Mouse (Mus musculus) spleen, adult 2 months (tissue): ENCODE measurements around the gene Adcyap1r1. TPM values are rescaled to one million over a fixed set of nuclear protein-coding genes. Genes with fewer than 3 reads are reported as not detected.

ENCODE experiments used
- DNase-seq, 2 experiments: peaks; one replicate each; pipeline versions ENCODE4 v3.0.0 to v3.0.0-alpha.2; 2012 to 2021; ENCODE audit warnings: low spot score in 2 of 2, low read depth in 1 of 2
- H3K27ac ChIP-seq: fragments of 200-500 bp; 2 replicates; pipeline ENCODE4 v1.5.1; 2012; ENCODE audit warnings: low read length, inconsistent platforms; ENCODE audit not compliant: insufficient read depth
- H3K27me3 ChIP-seq: fragments of 200-500 bp; 2 replicates; pipeline ENCODE4 v1.6.1; 2012; ENCODE audit warnings: mild to moderate bottlenecking, moderate library complexity, low read length, inconsistent platforms; ENCODE audit not compliant: control insufficient read depth, insufficient read depth
- H3K36me3 ChIP-seq: fragments of 200-500 bp; 2 replicates; pipeline ENCODE4 v1.6.1; 2012; ENCODE audit warnings: mild to moderate bottlenecking, low read length, inconsistent platforms; ENCODE audit not compliant: control insufficient read depth, insufficient read depth
- H3K4me1 ChIP-seq: fragments of 200-500 bp; 2 replicates; pipeline ENCODE4 v1.6.1; 2011; ENCODE audit warnings: inconsistent platforms; ENCODE audit not compliant: control insufficient read depth, insufficient read depth, insufficient read length
- H3K4me3 ChIP-seq: fragments of 200-500 bp; 2 replicates; pipeline ENCODE4 v1.5.1; 2011; ENCODE audit warnings: mild to moderate bottlenecking, inconsistent platforms; ENCODE audit not compliant: insufficient read depth, insufficient read length; ENCODE audit errors: extremely low read depth
- CTCF ChIP-seq: fragments of 200-500 bp; IDR thresholded peaks from 2 replicates; pipeline ENCODE4 v1.5.1; 2011; ENCODE audit warnings: mild to moderate bottlenecking, inconsistent platforms; ENCODE audit not compliant: insufficient read depth, insufficient read length, insufficient replicate concordance; ENCODE audit errors: extremely low read depth
- POLR2A ChIP-seq: fragments of 200-500 bp; IDR thresholded peaks from 2 replicates; pipeline ENCODE4 v1.6.1; 2011; ENCODE audit warnings: low read depth, low read length, inconsistent platforms
- WGBS: fragments of 180-500 bp; shearing (Covaris S2); methylation state at CpG from one replicate; pipeline ENCODE4 v1.1.7; 2018; 5-methylcytosine and 5-hydroxymethylcytosine counted together
- polyA plus RNA-seq: library from polyadenylated mRNA; depleted of rRNA; stranded (reverse); fragments of >200 nt; gene quantifications from 2 replicates; pipeline ENCODE4 v1.2.3, GENCODE M21; 2012

The Adcyap1r1 gene
- polyA plus RNA-seq, 1 experiment, result 0.06 TPM

DNA sequence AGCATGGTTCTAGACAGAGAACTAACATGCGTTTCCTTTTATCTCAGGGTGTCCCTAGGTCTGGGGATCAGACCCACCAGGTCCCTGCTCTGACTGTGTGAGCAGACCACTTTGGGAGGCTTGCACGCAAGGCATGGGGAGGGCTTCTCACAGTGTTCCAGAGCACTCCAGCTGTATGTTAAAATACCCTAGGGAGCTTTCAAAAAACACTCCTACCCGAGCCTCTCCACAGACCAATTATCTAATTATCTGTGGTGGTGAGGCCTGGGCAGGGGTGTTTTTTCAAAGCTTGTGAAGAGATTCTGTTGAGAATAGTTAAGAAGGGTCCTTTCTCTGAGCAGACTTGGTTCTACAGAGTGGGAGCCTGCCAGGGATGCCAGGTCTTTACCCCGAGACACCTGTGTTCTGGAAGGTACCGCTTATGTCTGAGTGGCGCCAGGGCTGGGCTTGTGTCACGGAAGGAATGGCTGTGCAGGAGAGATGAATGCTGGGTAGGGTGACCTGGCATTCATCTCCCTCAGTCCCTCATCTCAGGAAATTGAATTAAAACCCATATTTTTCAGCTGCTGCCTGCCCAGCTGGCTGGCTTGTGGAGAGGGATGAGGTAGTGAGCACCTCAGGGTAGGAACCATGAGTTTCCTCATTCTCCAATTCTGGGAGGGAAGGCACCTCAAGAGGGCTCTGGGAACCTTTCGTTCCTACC is 2.7 kb upstream of the Adcyap1r1 start:
- TF ChIP-seq POLR2A (no peak), CTCF (no peak)
- no peaks in the 10 kb centered on the region for H3K27me3 ChIP-seq
- no peak overlapping the region for H3K27ac ChIP-seq
- no peaks in the 10 kb centered on the region for H3K36me3 ChIP-seq
- DNase-seq, result no peak
- no peaks in the 10 kb centered on the region for H3K4me1 ChIP-seq
- no peak overlapping the region for H3K4me3 ChIP-seq
- WGBS, result 77% methylated on average over 8 of the region's 8 CpGs

DNA sequence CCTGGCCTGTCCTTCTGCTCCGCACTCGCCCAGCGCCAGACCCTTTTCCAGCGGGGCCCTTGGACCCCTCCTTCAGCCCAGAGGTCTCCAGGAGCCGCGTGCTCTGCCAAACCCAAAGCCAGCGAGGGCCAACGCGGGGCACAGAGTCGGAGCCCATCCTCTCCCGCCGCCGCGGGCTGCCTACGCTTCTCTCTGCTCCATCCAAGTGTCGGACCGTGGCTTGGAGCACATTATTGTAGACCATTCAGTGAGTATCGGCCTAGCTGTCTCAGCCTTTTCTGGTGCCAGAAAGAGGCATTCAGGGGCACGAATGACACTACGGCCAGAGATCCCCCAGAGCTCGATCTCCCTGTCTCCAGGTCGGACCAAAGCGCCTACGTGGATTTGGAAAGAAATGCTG is 603 bp downstream of the Adcyap1r1 start:
- no peak for DNase-seq
- Histone ChIP-seq H3K4me1 (no peaks in the 10 kb centered on the region), H3K27me3 (no peaks in the 10 kb centered on the region), H3K4me3 (no peak overlapping the region), H3K36me3 (no peaks in the 10 kb centered on the region), H3K27ac (no peak overlapping the region)
- TF ChIP-seq CTCF, result no peak
- 5% methylated on average over 24 of the region's 24 CpGs for WGBS

DNA sequence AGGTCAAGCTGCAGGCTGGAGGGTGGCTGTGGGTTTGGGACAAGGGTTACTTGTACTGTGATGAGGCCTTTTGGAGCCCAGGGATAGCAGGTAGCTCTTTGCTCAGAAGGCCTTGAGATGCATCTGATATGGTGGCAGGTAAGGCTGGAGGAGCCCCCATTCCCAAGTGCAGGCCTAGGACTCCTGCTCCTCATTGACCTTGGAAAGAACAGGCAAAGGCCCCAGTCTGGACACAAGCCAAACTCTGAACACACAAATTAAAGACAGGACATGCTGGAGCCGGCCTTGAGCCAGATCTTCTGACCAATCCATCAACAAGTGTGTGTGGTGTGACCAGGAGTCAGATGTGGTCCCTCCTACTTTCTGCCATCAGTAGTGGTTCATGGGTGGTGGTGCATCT is 1.8 kb downstream of the Adcyap1r1 start:
- no peak overlapping the region for H3K4me3 ChIP-seq
- WGBS, result 54% methylated on average over 1 of the region's 1 CpGs

GRCm38 (mm10) chr6:55455641-55456040 is 3.9 kb downstream of the Adcyap1r1 start:
- TF ChIP-seq CTCF, result no peak
- TF ChIP-seq POLR2A, result no peak
- WGBS, result 78% methylated on average over 5 of the region's 5 CpGs
- Histone ChIP-seq H3K4me3 (no peak overlapping the region), H3K36me3 (no peaks in the 10 kb centered on the region), H3K27ac (no peak overlapping the region), H3K4me1 (no peaks in the 10 kb centered on the region), H3K27me3 (no peaks in the 10 kb centered on the region)
- DNase-seq, result no peak

More for the DNA sequence above, 1.8 kb downstream of the Adcyap1r1 start:
- TF ChIP-seq CTCF, result no peak
- no peak for TF ChIP-seq POLR2A
- Histone ChIP-seq H3K27me3 (no peaks in the 10 kb centered on the region), H3K4me1 (no peaks in the 10 kb centered on the region), H3K27ac (no peak overlapping the region), H3K36me3 (no peaks in the 10 kb centered on the region)
- no peak for DNase-seq

DNA sequence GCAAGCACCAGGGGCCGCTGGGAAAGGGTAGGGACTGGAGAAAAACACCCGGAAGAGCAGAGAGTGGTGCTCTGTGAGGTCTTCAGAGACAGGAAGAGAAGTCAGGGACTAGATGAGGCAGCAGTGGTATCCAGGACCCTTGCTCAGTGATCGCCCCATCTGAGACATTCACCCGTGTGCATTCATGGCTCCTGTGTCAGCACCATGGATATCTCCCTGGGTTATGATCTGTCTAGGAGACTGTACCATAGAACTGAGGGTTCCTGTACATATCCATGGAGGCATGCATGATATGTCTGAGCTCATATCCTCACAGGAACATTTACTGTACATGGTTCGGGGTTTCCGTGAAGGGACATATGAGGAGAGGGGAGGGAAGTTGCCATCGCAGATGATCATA is 5.9 kb downstream of the Adcyap1r1 start:
- Histone ChIP-seq H3K27me3 (no peaks in the 10 kb centered on the region), H3K4me1 (no peaks in the 10 kb centered on the region), H3K36me3 (no peaks in the 10 kb centered on the region), H3K4me3 (no peak overlapping the region), H3K27ac (no peak overlapping the region)
- DNase-seq, result no peak
- WGBS, result 67% methylated on average over 7 of the region's 7 CpGs
- TF ChIP-seq CTCF, result no peak
- no peak for TF ChIP-seq POLR2A

DNA sequence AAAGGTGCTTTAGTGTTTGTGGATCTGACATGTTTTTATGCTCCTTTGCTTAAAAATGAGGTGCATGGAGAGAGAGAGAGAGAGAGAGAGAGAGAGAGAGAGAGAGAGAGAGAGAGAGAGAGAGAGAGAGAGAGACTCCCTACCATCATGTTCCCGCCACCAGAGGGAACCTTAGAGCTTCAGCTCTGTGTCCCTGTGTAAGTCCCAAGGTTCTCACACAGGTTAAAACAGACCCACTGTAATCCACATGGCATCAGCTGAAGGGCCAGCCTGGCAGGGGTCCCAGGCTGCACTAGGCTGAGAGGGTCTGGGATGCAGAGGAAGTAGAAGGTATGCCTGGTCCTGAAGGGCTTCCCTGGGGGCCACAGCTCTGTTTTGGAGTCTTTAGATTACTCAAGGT is 6.4 kb downstream of the Adcyap1r1 start:
- DNase-seq, result no peak
- no peaks in the 10 kb centered on the region for H3K36me3 ChIP-seq
- H3K4me3 ChIP-seq, result no peak overlapping the region
- H3K27me3 ChIP-seq, result no peaks in the 10 kb centered on the region
- 50% methylated on average over 1 of the region's 1 CpGs for WGBS
- H3K27ac ChIP-seq, result no peak overlapping the region
- H3K4me1 ChIP-seq, result no peaks in the 10 kb centered on the region
- TF ChIP-seq POLR2A (no peak), CTCF (no peak)

- DNase-seq, result no peak
- no peak overlapping the region for H3K4me3 ChIP-seq
- 82% methylated on average over 20 of the region's 20 CpGs for WGBS
- no peak for TF ChIP-seq CTCF
- TF ChIP-seq POLR2A, result no peak
- no peaks in the 10 kb centered on the region for H3K4me1 ChIP-seq
- H3K27me3 ChIP-seq, result no peaks in the 10 kb centered on the region
- H3K27ac ChIP-seq, result no peak overlapping the region
- H3K36me3 ChIP-seq, result no peaks in the 10 kb centered on the region
These were observed 8.0 kb downstream of the Adcyap1r1 start for GRCm38 (mm10) chr6:55459545-55460397.
